Mouse (Mus musculus) MEL (cell line): ENCODE measurements at regions not wholly inside any gene's neighbourhood (a gene's known extent, or its start where the extent isn't known, plus 50 kb on each side); places are given as distances from the start of the nearest gene placed in this dataset.

Experiments
- DNase-seq: peaks from one replicate; pipeline ENCODE4 v3.0.0; 2011; ENCODE audit warnings: low read depth, low spot score
- H3K27ac ChIP-seq: 2 replicates; pipeline ENCODE4 v1.5.1; 2012; ENCODE audit warnings: low read depth, mild to moderate bottlenecking, control low read depth, low read length, moderate library complexity; ENCODE audit not compliant: control insufficient read depth
- H3K27me3 ChIP-seq, 2 experiments: fragments of 150-350 bp in 1 of 2; sonication (generic) in 1 of 2; 2 replicates each; pipeline ENCODE4 v1.6.1; 2012; ENCODE audit warnings: low read length in 2 of 2, mild to moderate bottlenecking in 2 of 2, improper control_type of control experiment in 1 of 2, moderate library complexity in 1 of 2; ENCODE audit not compliant: insufficient read depth in 2 of 2, control insufficient read depth in 1 of 2
- H3K36me3 ChIP-seq, 2 experiments: 2 replicates each; pipeline ENCODE4 v1.6.1; 2012 to 2014; ENCODE audit warnings: low read length in 2 of 2, improper control_type of control experiment in 1 of 2, inconsistent platforms in 1 of 2, mild to moderate bottlenecking in 1 of 2; ENCODE audit not compliant: insufficient read depth in 2 of 2, control insufficient read depth in 1 of 2
- H3K4me1 ChIP-seq, 2 experiments: fragments of 150-350 bp in 1 of 2; sonication (generic) in 1 of 2; 2 replicates each; pipeline ENCODE4 v1.6.1; 2012; ENCODE audit warnings: low read length in 2 of 2, improper control_type of control experiment in 1 of 2, mild to moderate bottlenecking in 1 of 2; ENCODE audit not compliant: insufficient read depth in 2 of 2, control insufficient read depth in 1 of 2
- H3K4me3 ChIP-seq, 2 experiments: fragments of 150-350 bp in 1 of 2; sonication (generic) in 1 of 2; 2 replicates each; pipeline ENCODE4 v1.5.1; 2012; ENCODE audit warnings: low read depth in 2 of 2, low read length in 2 of 2, mild to moderate bottlenecking in 2 of 2, moderate library complexity in 2 of 2, control low read depth in 1 of 2, improper control_type of control experiment in 1 of 2; ENCODE audit not compliant: control insufficient read depth in 1 of 2, insufficient read depth in 1 of 2
- H3K79me2 ChIP-seq: 2 replicates; pipeline ENCODE4 v1.6.1; 2012; ENCODE audit warnings: mild to moderate bottlenecking, low read length, moderate library complexity; ENCODE audit not compliant: control insufficient read depth, poor library complexity, insufficient read depth
- H3K9ac ChIP-seq: 2 replicates; pipeline ENCODE4 v1.6.1; 2012; ENCODE audit warnings: low read depth, mild to moderate bottlenecking, control low read depth, low read length, moderate library complexity; ENCODE audit not compliant: control insufficient read depth, poor library complexity, severe bottlenecking
- H3K9me3 ChIP-seq: fragments of 150-350 bp; sonication (generic); replicated peaks from 2 replicates; pipeline ENCODE4 v1.6.1; 2012; ENCODE audit warnings: mild to moderate bottlenecking, low read length, improper control_type of control experiment, moderate library complexity; ENCODE audit not compliant: insufficient read depth
- BHLHE40 ChIP-seq: IDR thresholded peaks from 2 replicates; pipeline ENCODE4 v1.6.1; 2012; ENCODE audit warnings: low read depth, mild to moderate bottlenecking, inconsistent platforms, low read length, improper control_type of control experiment, borderline replicate concordance
- E2F4 ChIP-seq: IDR thresholded peaks from 2 replicates; pipeline ENCODE4 v1.6.1; 2011; ENCODE audit warnings: low read depth, low read length, improper control_type of control experiment, borderline replicate concordance
- EP300 ChIP-seq, 2 experiments: IDR thresholded peaks; 2 replicates each; pipeline ENCODE4 v1.6.1; 2011; ENCODE audit warnings: improper control_type of control experiment in 2 of 2, low read length in 2 of 2, low read depth in 1 of 2, mild to moderate bottlenecking in 1 of 2
- ETS1 ChIP-seq: IDR thresholded peaks from 2 replicates; pipeline ENCODE4 v1.6.1; 2012; ENCODE audit warnings: low read depth, mild to moderate bottlenecking, inconsistent platforms, low read length, improper control_type of control experiment, moderate library complexity
- GATA1 ChIP-seq: IDR thresholded peaks from 2 replicates; pipeline ENCODE4 v1.6.1; 2011; ENCODE audit warnings: low read depth, low read length, improper control_type of control experiment
- HCFC1 ChIP-seq: IDR thresholded peaks from 2 replicates; pipeline ENCODE4 v1.6.1; 2012; ENCODE audit warnings: low read depth, mild to moderate bottlenecking, inconsistent platforms, low read length, improper control_type of control experiment, moderate library complexity
- KAT2A ChIP-seq: conservative IDR thresholded peaks from 2 replicates; pipeline ENCODE4 v1.6.1; 2012; ENCODE audit warnings: low read depth, low read length, improper control_type of control experiment, inconsistent platforms
- MAFK ChIP-seq: IDR thresholded peaks from 2 replicates; pipeline ENCODE4 v1.6.1; 2011; ENCODE audit warnings: low read depth, mild to moderate bottlenecking, low read length, improper control_type of control experiment, borderline replicate concordance
- MAX ChIP-seq: IDR thresholded peaks from 2 replicates; pipeline ENCODE4 v1.6.1; 2011; ENCODE audit warnings: low read length, improper control_type of control experiment
- MYC ChIP-seq: IDR thresholded peaks from 2 replicates; pipeline ENCODE4 v1.6.1; 2011; ENCODE audit warnings: low read depth, mild to moderate bottlenecking, low read length, improper control_type of control experiment, moderate library complexity
- NRF1 ChIP-seq: IDR thresholded peaks from 2 replicates; pipeline ENCODE4 v1.6.1; 2014; ENCODE audit warnings: low read depth, mild to moderate bottlenecking, inconsistent platforms, low read length, improper control_type of control experiment, moderate library complexity; ENCODE audit not compliant: poor library complexity, insufficient read depth, severe bottlenecking
- POLR2A ChIP-seq, 2 experiments: IDR thresholded peaks; 2 replicates each; pipeline ENCODE4 v1.6.1; 2011 to 2012; ENCODE audit warnings: low read length in 2 of 2, mild to moderate bottlenecking in 2 of 2, control low read depth in 1 of 2, improper control_type of control experiment in 1 of 2, low read depth in 1 of 2, moderate library complexity in 1 of 2; ENCODE audit not compliant: control insufficient read depth in 1 of 2, insufficient read depth in 1 of 2, poor library complexity in 1 of 2
- RCOR1 ChIP-seq: IDR thresholded peaks from 2 replicates; pipeline ENCODE4 v1.6.1; 2012; ENCODE audit warnings: low read depth, mild to moderate bottlenecking, inconsistent platforms, low read length, improper control_type of control experiment
- SIN3A ChIP-seq: IDR thresholded peaks from 2 replicates; pipeline ENCODE4 v1.6.1; 2012; ENCODE audit warnings: low read length, improper control_type of control experiment, inconsistent platforms
- USF1 ChIP-seq: IDR thresholded peaks from 2 replicates; pipeline ENCODE4 v1.6.1; 2014; ENCODE audit warnings: low read depth, mild to moderate bottlenecking, inconsistent platforms, low read length, improper control_type of control experiment, moderate library complexity
- USF2 ChIP-seq, 2 experiments: IDR thresholded peaks; 2 replicates each; pipeline ENCODE4 v1.6.1; 2011 to 2012; ENCODE audit warnings: improper control_type of control experiment in 2 of 2, low read length in 2 of 2, borderline replicate concordance in 1 of 2, inconsistent platforms in 1 of 2, low read depth in 1 of 2, mild to moderate bottlenecking in 1 of 2; ENCODE audit not compliant: insufficient read depth in 1 of 2
- ZKSCAN1 ChIP-seq: IDR thresholded peaks from 2 replicates; pipeline ENCODE4 v1.6.1; 2012; ENCODE audit warnings: low read depth, mild to moderate bottlenecking, inconsistent platforms, low read length, improper control_type of control experiment, moderate library complexity
- ZMIZ1 ChIP-seq: IDR thresholded peaks from 2 replicates; pipeline ENCODE4 v1.6.1; 2012; ENCODE audit warnings: low read depth, mild to moderate bottlenecking, inconsistent platforms, low read length, improper control_type of control experiment, moderate library complexity

- no peaks in the 10 kb centered on the region for H3K27me3 ChIP-seq
- no peaks in the 10 kb centered on the region for H3K79me2 ChIP-seq
- no peaks in the 10 kb centered on the region for H3K4me1 ChIP-seq
- H3K36me3 ChIP-seq, result no peaks in the 10 kb centered on the region
- H3K27ac ChIP-seq, result no peak overlapping the region
- DNase-seq, result no peak
- no peak overlapping the region for H3K9ac ChIP-seq
- no peak overlapping the region for H3K4me3 ChIP-seq
- no peak for TF ChIP-seq MAX
- TF ChIP-seq SIN3A, result no peak
- TF ChIP-seq MAFK, result no peak
- TF ChIP-seq GATA1, result no peak
- TF ChIP-seq E2F4, result no peak
- TF ChIP-seq KAT2A, result no peak
- TF ChIP-seq HCFC1, result no peak
- no peak for TF ChIP-seq NRF1
- TF ChIP-seq ETS1, result no peak
- TF ChIP-seq POLR2A (IDR thresholded peaks at IDR 0.05; ENCODE audit: control insufficient read depth in 1 of 2, insufficient read depth in 1 of 2, low read depth in 1 of 2, low read length in 2 of 2, poor library complexity in 1 of 2), result no peak
- no peak for TF ChIP-seq EP300 (IDR thresholded peaks at IDR 0.05; ENCODE audit: low read depth in 1 of 2, low read length in 2 of 2)
- TF ChIP-seq USF2 (IDR thresholded peaks at IDR 0.05; ENCODE audit: borderline replicate concordance in 1 of 2, insufficient read depth in 1 of 2, low read depth in 1 of 2, low read length in 2 of 2), result no peak
- no peaks in the 10 kb centered on the region for H3K9me3 ChIP-seq
Observed at GRCm38 (mm10) chr3:52831986-52832385, 185.1 kb downstream of the Cog6 start.

DNA sequence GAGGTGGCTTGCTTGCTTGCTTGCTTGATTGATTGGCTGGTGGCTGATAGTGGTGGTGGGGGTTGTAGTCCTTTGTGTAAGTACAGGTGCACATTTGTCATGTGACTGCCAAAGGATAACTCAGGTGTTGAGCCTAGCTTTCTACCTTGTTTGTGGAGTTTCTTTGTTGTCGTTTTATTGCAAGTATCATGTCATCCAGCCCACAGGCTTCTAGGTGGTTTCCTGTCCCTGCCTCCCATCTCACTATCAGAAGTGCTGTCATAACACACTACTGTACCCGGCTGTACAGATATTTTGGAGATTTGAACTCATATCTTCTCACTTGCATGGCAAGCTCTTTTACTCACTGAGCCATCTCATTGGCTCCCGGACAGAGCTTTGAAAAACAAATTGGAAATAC, 186.9 kb downstream of the Cog6 start:
- Histone ChIP-seq H3K36me3 (no peaks in the 10 kb centered on the region), H3K9ac (no peak overlapping the region), H3K4me1 (no peaks in the 10 kb centered on the region)
- no peak for TF ChIP-seq USF2 (IDR thresholded peaks at IDR 0.05; ENCODE audit: borderline replicate concordance in 1 of 2, insufficient read depth in 1 of 2, low read depth in 1 of 2, low read length in 2 of 2)
- TF ChIP-seq MYC, result no peak
- TF ChIP-seq USF1, result no peak
- no peak for TF ChIP-seq EP300 (IDR thresholded peaks at IDR 0.05; ENCODE audit: low read depth in 1 of 2, low read length in 2 of 2)
- TF ChIP-seq RCOR1, result no peak
- no peak for TF ChIP-seq ETS1
- TF ChIP-seq MAFK, result no peak
- no peak for TF ChIP-seq ZMIZ1
- TF ChIP-seq SIN3A, result no peak
- no peak for TF ChIP-seq BHLHE40
- no peak for TF ChIP-seq ZKSCAN1
- no peak for TF ChIP-seq E2F4
- TF ChIP-seq KAT2A, result no peak
- TF ChIP-seq NRF1, result no peak
- TF ChIP-seq, all 39 proteins: peak for 0
- DNase-seq, result no peak
- H3K27ac ChIP-seq, result no peak overlapping the region
- H3K79me2 ChIP-seq, result no peaks in the 10 kb centered on the region
- no peaks in the 10 kb centered on the region for H3K9me3 ChIP-seq
- no peaks in the 10 kb centered on the region for H3K27me3 ChIP-seq
- no peak overlapping the region for H3K4me3 ChIP-seq
